Mouse (Mus musculus) layer of hippocampus, adult 2 months (tissue): Measurements from ENCODE around the gene Clip3. TPM values are rescaled to one million over a fixed set of nuclear protein-coding genes. Genes with fewer than 3 reads are reported as not detected.

Source experiments
- DNase-seq, 2 experiments: peaks; one replicate each; pipeline ENCODE4 v3.0.0; 2022; ENCODE audit warnings: low spot score in 2 of 2
- H3K27ac ChIP-seq: fragments of 200-600 bp; 2 replicates; pipeline ENCODE4 v1.8.1; 2022
- H3K4me3 ChIP-seq: fragments of 200-600 bp; 2 replicates; pipeline ENCODE4 v1.8.1; 2022; ENCODE audit warnings: mild to moderate bottlenecking
- CTCF ChIP-seq: fragments of 200-600 bp; conservative IDR thresholded peaks from 2 replicates; pipeline ENCODE4 v1.8.1; 2022; ENCODE audit warnings: antibody characterized with exemption, mild to moderate bottlenecking, moderate library complexity
- total RNA-seq, 2 experiments: library from RNA; stranded (reverse); gene quantifications; 2 replicates each; pipeline ENCODE4 v1.2.3; 2021

The Clip3 gene
- total RNA-seq, 2 experiments from 2014 or later: 453 to 474 TPM

GRCm38 (mm10) chr7:30322865-30323264 lies 31.3 kb downstream of the Clip3 start:
- peak overlapping the region; percentile 91 for H3K4me3 ChIP-seq
- peak overlapping the region; percentile 96 for H3K27ac ChIP-seq

GRCm38 (mm10) chr7:30323795-30324194 lies 32.3 kb downstream of the Clip3 start, which contains the start of gene Sdhaf1:
Gene Sdhaf1, minus strand, starts transcription at chr7:30323895.
- no peak for TF ChIP-seq CTCF
- DNase-seq: no peak
- Histone ChIP-seq H3K4me3 (peak within 1 kb of the TSS; percentile 91), H3K27ac (peak within 1 kb of the TSS; percentile 96)

More at GRCm38 (mm10) chr7:30322865-30323264, 31.3 kb downstream of the Clip3 start:
- DNase-seq: no peak
- no peak for TF ChIP-seq CTCF

- H3K27ac ChIP-seq: peak overlapping the region; percentile 70
- no peak for TF ChIP-seq CTCF
- peak; percentile 53 to 77 for DNase-seq
- no peak overlapping the region for H3K4me3 ChIP-seq
Observed at GRCm38 (mm10) chr7:30324300-30324944, 32.9 kb downstream of the Clip3 start.

GRCm38 (mm10) chr7:30325364-30325763 lies 33.8 kb downstream of the Clip3 start:
- no peak overlapping the region for H3K4me3 ChIP-seq
- no peak for DNase-seq
- H3K27ac ChIP-seq: no peak overlapping the region; the same call in 1 of the 2 replicates
- peak; percentile 65 for TF ChIP-seq CTCF

- H3K27ac ChIP-seq: no peak overlapping the region
- no peak for TF ChIP-seq CTCF
- DNase-seq: no peak
- H3K4me3 ChIP-seq: no peak overlapping the region
Observed at GRCm38 (mm10) chr7:30326427-30326826, 34.9 kb downstream of the Clip3 start.

- peak overlapping the region; percentile 6; the same call in 1 of the 2 replicates for H3K27ac ChIP-seq
- DNase-seq: no peak
- no peak overlapping the region for H3K4me3 ChIP-seq
- TF ChIP-seq CTCF: no peak
Observed at GRCm38 (mm10) chr7:30327140-30327539, 35.6 kb downstream of the Clip3 start.

- H3K27ac ChIP-seq: no peak overlapping the region
- DNase-seq: no peak
- TF ChIP-seq CTCF: no peak
- no peak overlapping the region for H3K4me3 ChIP-seq
Observed at GRCm38 (mm10) chr7:30328379-30328778, 36.9 kb downstream of the Clip3 start.

- peak; percentile 91 to 96 for DNase-seq
- peak overlapping the region; percentile 43 for H3K4me3 ChIP-seq
- peak; percentile 95 for TF ChIP-seq CTCF
- peak overlapping the region; percentile 83 for H3K27ac ChIP-seq
Observed at GRCm38 (mm10) chr7:30331887-30332286, 40.4 kb downstream of the Clip3 start.

- DNase-seq: no peak
- TF ChIP-seq CTCF: no peak
- peak overlapping the region; percentile 43; the same call in 1 of the 2 replicates for H3K4me3 ChIP-seq
- H3K27ac ChIP-seq: peak overlapping the region; percentile 53
Observed at GRCm38 (mm10) chr7:30332622-30333259, 41.2 kb downstream of the Clip3 start.

GRCm38 (mm10) chr7:30333436-30333835 lies 41.9 kb downstream of the Clip3 start:
- DNase-seq: peak in 1 of 2 experiments; percentile 48
- TF ChIP-seq CTCF: no peak
- Histone ChIP-seq H3K27ac (peak overlapping the region; percentile 58), H3K4me3 (no peak overlapping the region)

- no peak for DNase-seq
- H3K4me3 ChIP-seq: no peak overlapping the region
- no peak overlapping the region for H3K27ac ChIP-seq
- TF ChIP-seq CTCF: no peak
Observed at GRCm38 (mm10) chr7:30334563-30334962, 43.0 kb downstream of the Clip3 start.

- no peak for TF ChIP-seq CTCF
- DNase-seq: no peak
- Histone ChIP-seq H3K27ac (peak overlapping the region; percentile 54), H3K4me3 (no peak overlapping the region)
Observed at GRCm38 (mm10) chr7:30335688-30336087, 44.2 kb downstream of the Clip3 start.

GRCm38 (mm10) chr7:30336384-30336783 lies 44.9 kb downstream of the Clip3 start:
- peak; percentile 88 to 93 for DNase-seq
- no peak overlapping the region for H3K4me3 ChIP-seq
- H3K27ac ChIP-seq: peak overlapping the region; percentile 54; the same call in 1 of the 2 replicates
- TF ChIP-seq CTCF: peak; percentile 98
